Mouse (Mus musculus): Measurements from ENCODE around the gene Tmod2.

Tmod2 gene

DNA sequence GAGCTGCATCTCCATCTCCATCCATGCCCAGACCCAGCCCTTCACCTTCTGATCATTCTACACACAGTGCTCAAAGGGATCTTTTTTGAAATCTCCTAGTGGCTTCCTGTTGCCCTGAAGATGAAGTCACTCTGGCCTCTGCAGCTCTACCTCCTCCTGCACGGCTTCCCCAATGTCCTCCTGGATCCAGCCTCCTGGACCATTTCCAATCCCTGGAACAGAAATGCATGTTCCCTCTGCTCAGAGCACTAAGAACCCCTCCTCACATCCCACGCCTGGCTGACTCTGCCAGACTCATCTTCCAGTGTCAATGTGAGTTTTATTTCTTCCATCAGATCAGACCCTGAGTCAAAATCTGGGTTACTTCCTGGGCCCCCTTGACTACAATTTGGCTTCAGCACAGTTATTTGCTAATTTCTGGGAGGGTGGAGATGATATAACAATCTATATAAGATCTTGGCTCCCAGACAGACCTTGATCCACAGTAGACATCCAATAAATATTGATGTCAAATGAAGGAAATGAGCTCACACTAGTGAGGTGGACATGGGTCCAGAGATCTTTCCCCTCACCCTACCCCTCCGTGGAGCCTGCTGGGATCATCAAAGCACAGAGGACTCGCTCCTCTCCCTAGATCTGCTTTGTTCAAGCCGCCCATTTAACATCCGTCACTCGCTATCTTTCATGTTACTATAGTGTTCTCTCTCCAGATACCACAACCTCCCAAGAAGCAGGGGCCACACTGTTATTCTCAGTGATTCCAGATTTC is 10.8 kb downstream of the Tmod2 start:
- no peak for DNase-seq

DNA sequence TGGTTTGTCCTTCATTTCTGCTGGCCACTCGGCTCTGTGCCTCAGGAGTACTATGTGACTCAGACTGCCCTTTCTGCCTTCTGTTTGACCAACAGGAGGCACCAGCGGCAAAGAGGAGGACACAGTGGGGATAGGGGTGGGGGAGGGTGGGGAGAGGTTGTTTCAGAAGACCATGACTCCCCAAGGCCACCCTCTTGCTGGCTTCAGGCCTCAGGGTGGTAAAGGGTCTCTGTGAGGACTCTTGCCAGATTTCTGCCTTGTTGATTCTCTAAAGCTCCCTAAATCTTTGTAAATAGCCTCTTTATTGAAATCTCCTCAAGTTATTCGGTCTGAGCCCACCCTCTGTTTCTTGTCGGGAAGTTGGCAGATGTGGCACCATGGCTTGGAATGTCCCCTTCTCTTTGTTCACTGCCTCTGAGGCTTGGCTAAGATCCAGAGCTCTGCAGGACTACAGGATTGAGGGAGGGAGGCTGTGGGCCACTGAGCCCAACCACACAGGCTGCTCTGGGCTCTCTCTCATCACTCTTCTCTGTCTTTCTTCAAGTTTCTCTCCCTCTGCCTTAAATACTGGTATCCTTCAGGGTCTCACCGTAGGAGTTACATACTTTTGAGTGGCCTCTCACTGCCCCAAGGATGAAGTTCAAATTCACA is 11.8 kb downstream of the Tmod2 start:
- no peak for DNase-seq

DNA sequence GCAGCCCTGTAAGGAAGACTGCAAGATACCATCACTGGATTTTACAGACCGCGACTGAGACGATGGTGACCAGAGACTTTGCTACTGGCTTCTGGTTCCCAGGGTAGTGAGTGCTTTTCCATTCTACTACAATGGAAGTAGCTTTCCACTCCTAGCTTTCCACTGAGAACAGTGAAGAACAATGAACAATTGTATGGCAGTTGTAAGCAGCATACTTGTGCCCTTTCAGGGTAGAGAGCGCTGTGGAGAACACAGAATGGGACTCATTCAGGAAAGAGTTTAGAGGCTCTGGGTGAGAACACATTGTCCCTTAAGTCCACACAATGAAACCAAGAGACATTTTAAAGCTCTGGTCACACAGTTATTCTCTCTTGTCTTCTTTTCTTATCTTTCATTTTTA is 13.5 kb downstream of the Tmod2 start:
- no peak for DNase-seq

DNA sequence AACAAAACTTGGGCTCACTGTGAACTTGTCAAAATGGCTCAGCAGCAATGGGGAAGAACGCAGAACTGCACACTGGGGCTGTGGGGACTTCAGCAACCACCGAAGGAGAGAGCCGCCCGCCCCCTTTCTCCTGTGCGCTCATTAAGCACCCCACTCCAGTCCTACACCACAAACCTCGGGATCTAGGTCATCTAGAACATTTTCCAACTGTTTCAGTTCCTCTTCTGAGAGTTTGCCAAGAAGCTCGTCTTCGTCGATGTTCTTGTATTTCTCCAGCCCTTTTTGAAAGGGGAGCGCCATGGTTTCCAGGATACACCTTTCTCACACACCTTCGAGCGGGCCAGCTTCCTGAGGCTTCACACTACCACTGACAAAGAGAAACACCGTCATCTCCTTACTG is 14.1 kb downstream of the Tmod2 start:
- DNase-seq: no peak

DNA sequence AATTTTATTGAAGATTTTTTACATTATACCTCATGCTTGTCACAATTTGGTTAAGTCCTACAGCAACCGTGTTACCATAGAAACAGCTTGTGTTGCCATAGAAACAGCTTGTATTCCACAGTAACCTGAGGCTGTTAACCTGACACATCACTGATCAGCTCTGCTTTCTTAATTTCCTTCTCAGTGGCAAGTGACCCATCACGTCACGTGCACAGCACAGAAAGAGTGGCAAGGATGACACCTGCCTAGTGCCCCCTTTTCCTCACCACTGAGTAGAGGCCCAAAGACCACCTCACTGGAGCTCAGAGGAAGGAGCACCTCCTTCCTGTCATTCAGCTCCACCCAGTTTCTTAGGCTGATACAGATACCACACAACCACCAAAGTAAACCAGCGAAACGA is 17.6 kb downstream of the Tmod2 start:
- DNase-seq: no peak

DNA sequence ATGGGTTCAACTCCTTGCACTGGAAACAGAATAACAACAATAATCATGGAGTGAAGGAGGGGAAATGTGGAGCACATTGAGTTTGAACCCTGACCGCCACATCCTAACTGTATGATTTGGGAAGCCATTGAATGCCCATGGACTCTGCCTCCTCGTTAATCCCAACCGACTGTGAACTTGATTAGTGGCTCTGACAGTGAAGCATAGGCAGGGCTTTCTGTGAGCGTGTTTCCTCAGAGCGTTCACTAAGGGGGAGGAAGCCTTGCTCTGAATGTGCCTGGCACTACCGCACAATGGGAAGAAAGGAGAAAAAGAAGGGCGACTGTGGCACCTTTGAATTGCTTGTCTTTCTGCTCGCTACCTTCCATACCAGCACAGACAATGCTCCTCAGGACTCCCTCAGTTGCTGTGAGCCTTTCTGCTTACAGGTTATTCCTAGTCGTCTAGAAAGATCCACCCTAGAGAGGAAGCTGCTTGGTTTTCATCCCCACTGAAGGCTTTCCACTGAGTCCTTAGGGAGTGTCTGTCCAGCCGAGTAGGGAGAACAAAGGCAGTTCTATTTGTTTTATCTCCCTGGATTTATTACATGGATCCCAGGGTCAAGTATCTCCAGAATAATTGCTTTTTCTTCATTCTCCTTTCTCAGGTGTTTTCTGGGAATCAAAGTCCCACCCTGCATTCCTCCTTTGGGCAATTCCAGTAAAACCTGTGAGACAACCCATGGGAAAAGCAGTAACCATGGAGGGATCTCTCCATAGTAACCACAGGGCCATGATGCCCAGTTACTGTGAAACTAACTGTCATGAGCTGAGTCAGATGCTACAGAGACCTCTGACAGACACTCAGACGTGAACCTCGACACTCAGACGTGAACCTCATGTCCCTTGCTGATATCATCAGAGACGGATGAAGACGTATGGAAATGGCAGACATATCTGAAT is 21.0 kb downstream of the Tmod2 start:
- no peak for DNase-seq

DNA sequence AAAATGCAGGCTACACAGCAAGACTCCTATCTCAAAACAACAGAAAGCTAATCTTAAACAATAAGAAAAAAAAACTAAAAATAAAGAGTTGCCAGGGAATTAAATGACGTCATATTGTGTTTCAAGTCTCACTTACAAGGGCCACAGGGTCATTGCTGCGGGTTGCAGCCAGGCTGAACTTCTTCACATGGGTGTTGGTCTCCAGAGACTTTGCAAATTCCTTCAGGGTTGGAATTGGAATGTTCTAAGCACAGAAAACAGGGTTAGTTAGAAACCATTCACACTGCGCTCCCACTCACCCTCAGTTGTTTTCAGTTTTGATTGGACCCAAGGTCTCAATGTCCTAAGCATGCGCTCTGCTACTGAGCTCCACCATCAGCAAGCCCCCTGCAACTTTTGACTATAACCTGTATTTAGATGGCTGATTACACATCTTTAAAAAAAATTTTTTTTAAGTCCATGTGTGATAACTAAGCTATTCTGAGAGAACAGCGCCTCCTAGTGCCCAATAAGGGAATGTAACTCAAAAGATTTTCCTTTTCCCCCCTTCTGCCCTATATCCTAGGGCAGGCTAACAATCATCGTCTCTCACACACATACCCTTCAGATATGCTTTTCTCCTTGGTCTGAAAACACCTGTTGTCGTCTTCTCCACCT is 29.3 kb downstream of the Tmod2 start:
- peak; percentile 16 to 39 for DNase-seq

DNA sequence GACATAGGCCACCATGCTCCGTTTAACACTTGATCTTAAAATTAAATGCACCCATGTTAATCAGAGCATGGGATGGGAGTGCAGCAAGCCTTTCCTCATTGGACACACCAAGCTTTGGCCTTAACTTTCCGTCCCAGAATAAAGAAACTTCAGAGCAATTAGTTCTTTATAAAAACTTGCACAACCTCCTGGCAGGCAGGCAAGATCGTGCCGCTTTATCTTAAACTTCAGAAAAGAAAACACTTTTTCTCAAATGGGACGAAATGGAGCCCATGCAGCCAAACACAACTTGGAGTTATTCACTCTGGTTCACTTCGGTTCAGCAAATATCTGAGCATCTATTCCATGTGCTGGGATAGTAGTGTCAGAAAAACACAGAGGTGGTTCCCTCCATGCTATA is 31.8 kb downstream of the Tmod2 start:
- DNase-seq: no peak

DNA sequence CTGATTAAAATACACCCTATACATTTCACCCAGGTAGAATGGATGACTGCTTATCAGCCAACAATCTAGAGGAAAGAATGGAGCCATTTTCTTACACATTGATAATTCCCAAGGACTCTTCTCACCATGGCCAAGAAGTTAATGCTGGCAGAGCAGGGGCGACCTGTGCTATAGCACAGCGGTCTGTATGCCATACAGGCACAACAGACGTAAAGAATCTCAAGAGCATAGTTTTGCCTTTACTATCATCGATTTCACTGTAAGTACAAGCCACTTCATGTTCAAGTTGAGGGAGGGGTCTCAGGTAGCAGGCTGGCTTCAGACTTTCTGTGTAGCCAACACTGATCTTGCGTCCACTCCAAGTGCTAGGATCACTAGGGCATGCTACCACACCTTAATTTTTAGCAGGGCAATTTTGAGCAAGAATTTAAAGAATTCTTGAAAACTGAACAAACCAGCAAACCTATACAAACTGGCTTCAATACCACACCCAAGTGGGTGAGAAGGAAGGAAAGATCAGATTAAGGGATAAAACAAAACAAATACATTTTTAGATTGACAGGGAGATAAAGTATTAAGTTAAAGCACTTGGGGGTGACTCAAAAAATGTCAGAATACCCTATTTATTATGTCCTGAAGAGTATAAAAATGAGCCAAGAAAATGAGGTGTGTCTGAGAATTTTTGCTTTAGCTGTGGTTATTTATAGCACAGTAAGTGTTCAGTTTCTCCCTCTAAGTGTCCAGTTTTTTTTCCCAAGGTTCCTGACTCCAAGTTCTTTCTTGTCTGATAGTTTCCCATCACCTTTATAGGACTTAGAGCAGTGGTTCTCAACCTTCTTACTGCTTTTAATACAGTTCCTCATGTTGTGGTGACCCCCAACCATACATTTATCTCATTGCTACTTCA is 39.8 kb downstream of the Tmod2 start:
- no peak for DNase-seq

DNA sequence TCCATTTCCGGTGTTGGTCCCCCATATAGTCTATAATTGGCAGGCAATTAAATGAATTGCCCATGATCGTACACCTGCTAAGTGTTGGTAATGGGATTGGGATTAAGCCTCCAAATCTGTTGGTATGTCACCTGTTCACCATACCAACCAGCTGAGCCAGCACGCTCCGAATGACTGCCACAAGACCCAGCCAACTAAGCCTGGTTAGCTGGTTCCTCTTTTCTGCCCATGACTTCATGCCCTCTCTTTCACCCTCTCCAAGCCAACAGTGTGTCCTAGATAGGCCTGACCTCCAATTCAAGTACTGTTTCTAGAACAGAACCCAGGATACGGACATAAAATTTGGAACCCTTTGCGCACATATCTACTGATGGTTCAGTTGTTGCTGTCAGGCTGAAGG is 42.7 kb downstream of the Tmod2 start:
- DNase-seq: no peak

DNA sequence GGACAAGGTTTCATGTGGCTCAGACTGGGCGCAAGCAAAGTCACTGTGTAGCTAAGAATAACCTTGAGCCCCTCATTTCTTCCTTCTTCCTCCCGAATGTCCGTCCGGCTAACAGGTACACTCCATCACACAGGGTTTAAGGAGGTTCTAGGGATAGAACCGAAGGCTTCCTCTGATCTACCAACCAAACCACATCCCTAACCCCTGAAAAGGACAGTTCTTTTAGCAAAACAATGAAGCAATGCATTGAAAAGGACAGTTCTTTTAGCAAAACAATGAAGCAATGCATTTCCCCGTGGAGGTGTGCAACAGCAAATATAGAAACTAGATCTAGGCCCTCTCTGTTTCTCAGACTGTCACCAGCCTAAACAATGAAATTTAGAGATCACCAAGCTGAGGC is 46.2 kb downstream of the Tmod2 start:
- DNase-seq: no peak

DNA sequence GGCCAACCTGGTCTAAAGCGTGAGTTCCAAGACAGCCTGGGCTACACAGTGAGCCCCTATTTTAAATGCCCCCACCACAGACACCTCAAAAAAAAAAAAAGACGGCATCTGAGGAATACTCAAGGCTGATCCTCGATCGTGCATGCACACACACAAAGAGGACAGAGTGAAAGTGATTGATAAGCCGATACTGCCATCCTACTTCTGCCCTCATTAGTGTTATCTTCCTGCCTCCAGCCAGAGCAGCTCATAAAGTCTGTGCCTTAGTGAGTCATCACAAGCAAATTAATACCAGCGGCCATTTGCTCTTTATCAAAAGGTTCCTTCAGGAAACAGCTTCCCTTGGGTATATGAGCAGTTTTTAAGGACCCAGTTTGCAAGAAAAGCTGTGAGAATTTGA is 47.5 kb downstream of the Tmod2 start:
- DNase-seq: no peak

DNA sequence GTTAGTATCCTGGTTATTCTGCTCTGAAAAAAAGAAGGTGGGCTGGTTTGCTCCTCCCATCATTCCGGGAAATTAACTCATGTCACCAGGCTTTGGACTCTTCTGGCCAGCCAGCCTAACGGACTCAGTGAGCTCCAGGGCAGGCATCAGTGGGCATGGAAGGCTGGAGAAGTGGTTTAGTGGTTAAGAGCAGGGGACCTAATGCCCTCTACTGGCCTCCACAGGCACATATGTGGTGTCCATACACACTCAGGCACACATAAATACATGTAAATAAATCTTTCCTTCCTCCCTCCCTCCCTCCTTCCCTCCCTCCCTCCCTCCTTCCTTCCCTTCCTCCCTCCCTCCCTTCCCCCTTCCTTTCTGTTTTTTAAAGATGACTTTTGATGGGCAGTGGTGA is 47.9 kb downstream of the Tmod2 start:
- no peak for DNase-seq

DNA sequence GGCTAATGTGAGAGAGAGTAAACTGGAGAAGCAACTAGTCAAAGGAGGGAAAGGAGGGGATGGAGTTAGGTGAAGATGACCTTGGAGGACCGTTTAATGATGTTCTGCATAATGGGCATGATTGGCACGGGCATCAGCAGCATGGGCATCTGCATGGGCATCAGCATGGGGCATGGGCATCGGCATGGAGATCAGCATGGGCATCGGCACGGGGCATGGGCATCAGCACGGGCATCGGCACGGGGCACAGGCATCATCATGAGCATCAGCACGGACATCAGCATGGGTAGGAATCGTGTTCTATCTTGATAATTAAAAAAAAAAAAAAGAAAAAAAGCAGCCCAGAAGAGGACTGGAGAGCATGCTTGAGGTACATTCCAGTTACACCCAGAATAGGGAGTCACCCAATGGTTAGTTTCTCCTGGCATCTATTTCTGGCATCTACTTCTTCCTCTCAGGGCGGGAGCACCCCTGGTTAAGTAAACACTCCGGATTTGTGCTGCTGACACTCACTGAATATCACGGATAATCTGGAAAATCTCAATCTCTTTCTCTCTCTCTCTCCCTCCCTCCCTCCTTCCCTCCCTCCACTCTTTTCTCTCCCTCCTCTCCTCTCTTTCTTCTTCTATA is 50.0 kb downstream of the Tmod2 start:
- DNase-seq: no peak

DNA sequence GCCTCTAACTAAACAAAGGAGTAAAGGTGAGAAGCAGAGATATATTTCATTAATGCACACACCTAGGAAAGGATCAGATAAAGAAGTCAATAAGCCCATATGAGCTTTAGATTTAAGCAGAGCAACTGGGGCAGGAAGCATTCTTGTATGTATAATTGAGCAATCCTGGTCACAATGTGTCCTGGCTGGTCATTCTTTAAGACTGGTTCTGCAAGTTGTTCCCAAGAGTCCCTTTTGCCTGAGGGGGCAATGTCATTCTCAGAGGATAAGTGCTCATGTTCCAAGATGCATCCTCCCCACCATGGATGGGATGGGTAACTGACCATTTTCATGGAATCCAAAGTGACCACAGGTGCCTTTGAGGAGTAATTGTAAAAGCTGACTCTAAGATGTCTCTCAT is 50.8 kb downstream of the Tmod2 start:
- DNase-seq: no peak

DNA sequence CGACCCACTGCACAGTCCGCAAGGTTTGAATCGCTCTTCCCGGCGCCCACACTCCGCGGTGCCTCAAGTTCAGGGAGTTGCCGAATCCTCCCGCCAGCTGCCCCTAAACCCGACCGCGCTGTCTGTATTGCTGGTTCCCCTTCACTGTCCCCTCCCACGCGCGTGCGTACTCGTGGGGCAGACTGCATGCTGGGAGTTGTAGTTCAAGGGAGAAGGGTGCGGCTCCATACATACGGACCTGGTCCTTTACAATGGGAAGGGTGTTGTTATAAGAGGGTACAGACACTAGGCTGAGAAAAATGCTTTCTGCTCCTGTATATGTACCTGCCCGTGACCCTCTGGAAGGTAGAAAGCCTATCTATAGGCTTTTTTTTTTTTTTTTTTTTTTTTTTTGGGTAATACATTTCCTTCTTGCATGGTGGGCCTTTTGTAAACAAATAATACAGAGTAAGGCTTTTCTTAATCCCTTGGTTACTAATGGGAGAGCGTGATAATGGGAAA is 51.6 kb downstream of the Tmod2 start, which contains the start of gene Tmod3:
TSS of gene Tmod3 (minus strand) at position 146 of the 501 bp plus-strand sequence.
- peak; percentile 95 to 97 for DNase-seq

DNA sequence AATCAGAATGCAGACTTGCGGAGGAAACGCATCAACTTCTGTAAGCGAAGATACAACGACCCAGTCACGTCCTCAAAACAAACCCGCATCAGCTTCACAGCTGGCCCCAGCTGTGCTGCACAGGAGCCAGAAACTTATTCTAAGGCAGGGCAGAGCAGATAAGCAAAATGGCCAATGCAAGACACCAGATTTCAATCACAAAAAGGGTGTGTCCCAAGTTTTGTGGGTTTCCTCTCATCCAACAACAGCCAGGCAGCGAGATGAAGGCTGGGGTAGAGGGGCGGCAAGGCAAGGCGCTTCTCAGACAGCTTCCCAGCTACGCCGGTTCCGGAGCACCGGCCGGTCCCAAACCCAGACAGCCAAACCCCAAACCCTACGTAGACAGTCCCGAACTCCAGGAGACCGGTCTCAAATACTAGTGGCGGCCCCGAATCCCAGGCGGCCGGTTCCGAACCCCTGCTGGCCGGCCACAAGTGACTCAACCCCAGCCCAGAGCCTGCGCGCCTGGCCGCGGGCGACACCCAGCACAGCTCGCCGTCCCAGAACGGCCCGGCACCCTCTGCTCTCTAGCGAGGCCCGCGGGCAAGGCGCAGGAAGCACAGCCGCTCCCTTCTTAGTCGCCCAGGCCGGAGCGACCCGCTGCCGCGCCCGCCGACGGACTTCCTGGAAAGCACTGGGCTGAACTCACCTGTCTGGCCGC is 52.2 kb downstream of the Tmod2 start:
- peak; percentile 44 to 49 for DNase-seq

DNA sequence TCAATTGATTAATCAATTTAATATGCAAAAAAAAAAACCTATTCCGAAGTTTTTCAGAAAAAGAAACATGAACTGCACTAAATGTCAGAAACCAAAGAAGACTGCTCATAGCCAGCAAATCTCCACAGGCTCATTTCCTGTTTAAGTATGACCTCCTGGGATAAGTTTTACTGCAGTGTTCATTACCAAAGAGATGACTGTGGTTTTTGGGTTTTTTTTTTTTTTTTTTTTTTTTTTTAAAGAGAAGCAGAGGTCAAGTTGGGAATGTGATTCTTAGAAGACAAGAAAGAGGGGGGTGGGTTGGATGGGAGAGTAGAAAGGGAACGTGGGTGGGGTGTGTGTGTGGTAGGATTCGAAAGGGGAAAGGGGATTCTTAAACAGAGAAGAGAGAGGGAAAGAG is 52.8 kb downstream of the Tmod2 start:
- no peak for DNase-seq

DNA sequence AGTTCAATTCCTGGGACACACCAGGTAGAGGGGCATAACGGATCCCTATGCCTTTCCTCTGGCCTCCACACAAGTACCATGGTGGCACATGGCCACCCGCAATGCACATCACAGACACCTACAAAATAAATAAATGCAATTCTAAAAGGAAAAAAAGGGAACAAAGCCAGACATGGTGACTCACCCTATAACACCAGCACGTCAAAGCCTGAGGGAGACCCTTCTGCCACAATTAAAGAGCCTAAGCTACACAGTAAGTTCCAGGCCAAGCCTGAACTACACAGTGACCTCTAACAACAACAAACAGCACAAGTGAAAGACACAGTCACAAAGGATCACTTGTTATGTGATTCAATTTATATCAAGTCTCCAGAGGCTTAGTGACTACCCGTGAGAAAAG is 57.4 kb downstream of the Tmod2 start:
- no peak for DNase-seq

DNA sequence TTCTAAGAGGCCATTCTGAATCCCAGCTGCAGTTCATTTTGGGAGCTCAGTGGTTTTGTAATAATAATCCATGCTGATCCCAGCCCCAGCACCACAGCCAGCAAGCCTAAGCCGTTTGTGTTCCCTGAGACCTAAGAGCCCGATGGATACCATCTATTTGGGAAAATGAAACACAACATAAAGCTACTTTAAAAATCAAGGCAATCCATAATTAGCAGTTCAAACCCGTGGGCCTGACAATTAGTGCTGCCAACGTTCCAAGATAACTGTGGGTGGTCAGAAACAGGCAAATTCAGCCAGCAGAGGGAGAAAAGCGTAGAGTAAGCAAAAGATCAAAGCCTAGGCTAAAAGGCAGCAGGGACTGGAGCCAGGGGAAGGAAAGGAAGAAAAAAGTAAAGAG is 59.8 kb downstream of the Tmod2 start:
- no peak for DNase-seq
